Mouse (Mus musculus): ENCODE measurements around the gene Hsdl1.

Hsdl1 gene

GRCm38 (mm10) chr8:119574437-119575365, at the start of gene Hsdl1, which contains the start of gene Dnaaf1:
Hsdl1 (minus strand) TSS chr8:119575183.
Dnaaf1 (plus strand) TSS chr8:119575235.
- DNase-seq (ENCODE audit: low read depth, low spot score), result peak; percentile 94

DNA sequence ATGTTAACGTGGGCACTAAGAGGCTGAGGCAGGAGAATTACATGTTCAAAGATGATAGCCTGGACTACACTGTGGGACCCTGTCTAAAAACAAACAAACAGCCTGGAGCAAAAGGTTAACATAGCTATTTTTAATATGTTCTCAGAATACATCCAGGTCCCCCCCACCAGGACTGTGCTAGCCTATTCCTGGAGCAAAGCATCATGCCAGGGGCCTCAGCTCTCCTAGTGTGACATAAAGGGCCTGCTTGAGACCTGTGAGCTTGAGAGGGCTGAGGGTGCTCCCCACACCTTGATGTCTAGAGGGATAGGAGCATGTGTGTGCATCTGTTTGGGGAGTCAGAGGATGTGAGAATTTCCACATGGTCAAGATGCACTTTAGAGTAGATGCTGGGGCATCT, 48.8 kb upstream of the Hsdl1 start:
- no peak for DNase-seq (ENCODE audit: low read depth, low spot score)

GRCm38 (mm10) chr8:119623061-119623460, 48.1 kb upstream of the Hsdl1 start:
- no peak for DNase-seq (ENCODE audit: low read depth, low spot score)

DNA sequence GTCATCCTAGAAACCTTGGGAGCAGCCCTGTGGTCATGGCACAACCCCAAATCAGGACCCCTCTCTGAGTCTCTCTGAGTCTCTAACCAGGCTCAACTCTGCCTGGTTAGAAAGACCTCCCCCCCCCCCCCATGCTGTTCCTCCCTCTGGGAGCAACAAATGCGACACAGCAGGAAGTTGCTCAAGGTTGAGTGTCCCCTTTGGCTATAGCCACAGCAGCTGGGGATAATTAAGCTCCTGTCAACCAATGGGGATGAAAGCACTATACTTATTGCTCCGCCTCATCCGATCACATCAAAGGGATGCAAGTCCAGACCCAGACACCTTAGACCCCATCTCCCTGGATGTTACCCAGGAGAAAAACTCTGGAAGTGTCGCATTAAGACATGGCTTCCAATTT, 47.6 kb upstream of the Hsdl1 start:
- no peak for DNase-seq (ENCODE audit: low read depth, low spot score)

DNA sequence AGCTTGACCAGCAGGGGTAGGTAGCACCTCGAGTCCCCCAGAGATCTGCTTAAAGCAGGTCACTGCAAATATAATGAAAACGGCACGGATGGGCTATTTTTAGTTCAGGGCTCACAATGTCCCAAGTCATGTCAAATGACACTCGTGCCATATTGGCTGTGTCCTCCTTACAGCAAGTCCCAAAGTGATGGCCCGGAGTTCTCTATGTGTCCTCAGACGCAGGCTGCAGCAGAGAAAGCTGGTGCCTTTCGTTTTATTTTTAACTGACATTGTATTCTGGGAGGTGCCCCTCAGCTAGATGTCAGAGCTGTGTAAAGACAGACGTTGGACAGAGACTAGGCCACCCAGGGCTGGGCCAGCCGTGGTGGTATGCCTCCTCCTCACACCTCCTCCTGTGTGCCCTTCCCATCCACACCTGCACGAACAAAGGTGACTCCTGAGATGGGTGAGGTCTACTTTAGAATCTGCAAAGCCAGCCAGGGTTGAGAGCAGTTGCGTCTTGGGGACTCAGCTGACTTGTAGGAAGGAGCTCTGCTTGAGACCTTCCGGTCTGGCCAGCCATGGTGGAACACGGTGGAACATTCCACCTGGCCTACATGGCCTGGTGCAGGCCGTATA, 46.0 kb upstream of the Hsdl1 start:
- no peak for DNase-seq (ENCODE audit: low read depth, low spot score)

DNA sequence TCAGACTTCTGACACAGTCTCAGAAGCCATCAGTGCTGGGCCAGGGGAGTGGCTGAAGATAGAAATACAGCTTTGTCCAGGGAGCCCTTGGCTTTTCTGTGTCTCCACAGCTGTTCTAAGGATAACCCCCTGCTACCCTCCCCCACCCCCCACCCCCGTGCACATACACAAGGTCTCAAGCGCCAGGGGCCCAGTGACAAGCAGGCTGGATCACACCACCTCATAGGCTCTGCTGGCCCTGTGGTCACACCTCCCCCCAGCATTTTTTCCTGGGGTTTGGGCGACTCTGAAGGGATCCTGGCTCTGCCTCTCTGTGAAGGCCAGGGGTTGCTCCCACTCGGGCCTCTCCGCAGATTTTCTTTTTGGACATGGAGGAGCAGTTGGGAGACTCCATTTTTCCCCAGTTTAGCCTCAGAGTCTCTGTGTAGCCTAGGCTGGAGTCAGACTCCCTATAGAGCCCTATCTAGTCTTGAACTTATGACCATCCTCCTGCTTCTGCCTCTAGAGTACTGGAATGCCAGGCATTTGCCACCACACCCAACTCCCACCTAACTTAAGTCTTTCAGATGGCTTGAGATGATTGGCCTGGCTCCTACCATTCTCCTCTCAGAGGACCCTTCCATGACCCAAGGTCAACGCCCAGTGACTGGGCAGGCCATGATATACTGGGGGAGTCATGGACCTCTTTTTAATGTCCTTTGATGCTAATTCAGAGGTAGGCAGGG, 45.3 kb upstream of the Hsdl1 start:
- DNase-seq (ENCODE audit: low read depth, low spot score), result no peak

DNA sequence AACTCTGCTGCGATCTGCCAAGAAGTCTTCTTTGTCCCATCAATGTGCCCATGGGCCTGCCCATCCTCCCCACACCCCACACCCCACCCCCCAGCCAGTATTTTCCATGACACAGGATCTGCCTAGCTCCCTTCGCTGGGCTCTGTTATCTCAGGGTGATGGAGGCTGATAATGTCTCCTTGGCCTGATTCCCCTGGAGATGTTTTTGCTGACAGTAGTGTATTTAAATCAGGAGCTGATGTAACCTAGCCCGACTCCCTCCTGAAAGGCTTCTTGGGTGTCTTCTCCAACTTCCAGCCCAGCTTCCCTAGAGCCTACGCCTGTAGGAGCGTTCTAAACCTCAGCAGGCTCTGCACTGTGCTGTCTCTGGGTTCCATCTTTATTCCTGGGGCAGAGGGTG, 43.9 kb upstream of the Hsdl1 start:
- no peak for DNase-seq (ENCODE audit: low read depth, low spot score)

DNA sequence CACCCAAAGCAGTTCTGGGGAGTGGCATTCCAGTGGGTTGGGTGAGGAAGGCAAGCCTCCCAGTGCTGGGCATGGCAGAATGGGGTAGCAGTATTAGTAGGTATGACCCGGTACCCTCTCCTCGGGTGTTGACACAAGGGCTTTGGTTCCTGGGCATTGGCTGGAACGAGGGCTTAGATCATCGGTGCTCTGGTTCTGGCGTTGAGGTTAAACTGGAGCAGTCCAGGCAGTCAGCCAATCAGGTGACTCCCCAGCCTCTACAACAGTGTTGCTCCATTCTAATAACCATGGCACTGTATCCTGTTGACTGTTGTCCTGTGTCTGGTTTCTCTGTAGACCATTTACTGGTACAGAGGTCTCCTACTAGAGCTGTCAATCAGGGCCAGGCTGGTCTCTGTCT, 42.6 kb upstream of the Hsdl1 start:
- no peak for DNase-seq (ENCODE audit: low read depth, low spot score)

- no peak for DNase-seq (ENCODE audit: low read depth, low spot score)
Observed at GRCm38 (mm10) chr8:119616811-119617210, 41.8 kb upstream of the Hsdl1 start.

- DNase-seq (ENCODE audit: low read depth, low spot score), result no peak
Observed at GRCm38 (mm10) chr8:119616358-119616757, 41.4 kb upstream of the Hsdl1 start.

GRCm38 (mm10) chr8:119615096-119615495, 40.1 kb upstream of the Hsdl1 start:
- no peak for DNase-seq (ENCODE audit: low read depth, low spot score)

DNA sequence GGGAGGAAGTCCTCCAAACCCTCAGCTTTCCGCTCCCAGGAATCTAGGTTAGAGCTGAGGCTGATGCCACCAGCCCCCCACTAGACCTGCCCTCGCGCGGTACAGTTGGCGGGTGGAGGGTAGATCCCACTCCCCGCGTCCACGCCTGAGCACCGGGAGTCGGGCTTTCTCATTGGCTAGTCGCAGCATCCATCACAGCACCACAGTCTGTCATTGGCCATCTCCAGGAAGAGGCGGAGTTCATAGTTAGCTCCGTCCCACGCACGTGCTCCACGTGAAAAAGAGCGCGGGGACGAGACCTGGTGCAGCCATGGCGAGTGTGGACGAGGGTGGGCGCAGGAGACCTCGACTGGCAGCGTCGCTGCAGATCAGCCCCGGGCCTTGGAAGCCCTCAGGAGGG, 37.5 kb upstream of the Hsdl1 start, which contains the start of gene Adad2:
Adad2 (plus strand) TSS at position 277 of the 400 bp plus-strand sequence.
- DNase-seq (ENCODE audit: low read depth, low spot score), result no peak

DNA sequence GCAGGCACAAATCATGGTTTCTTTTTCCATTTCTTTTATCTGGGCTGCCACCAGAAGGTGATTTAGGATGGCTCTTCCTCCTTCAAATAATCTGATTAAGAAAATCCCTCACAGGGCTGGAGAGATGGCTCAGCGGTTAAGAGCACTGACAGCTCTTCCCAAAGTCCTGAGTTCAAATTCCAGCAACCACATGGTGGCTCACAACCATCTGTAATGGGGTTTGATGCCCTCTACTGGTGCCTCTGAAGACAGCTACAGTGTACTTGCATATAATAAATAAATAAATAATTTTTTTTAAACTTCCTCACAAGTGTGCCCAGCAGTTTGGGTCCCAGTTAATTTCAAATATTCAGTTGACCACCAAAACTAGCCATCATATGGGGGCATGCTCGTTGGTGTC, 31.2 kb upstream of the Hsdl1 start:
- DNase-seq (ENCODE audit: low read depth, low spot score), result no peak

GRCm38 (mm10) chr8:119604996-119605395, 30.0 kb upstream of the Hsdl1 start, which contains the start of gene Taf1c:
Taf1c (minus strand) TSS chr8:119605222.
- peak; percentile 94 for DNase-seq (ENCODE audit: low read depth, low spot score)

- no peak for DNase-seq (ENCODE audit: low read depth, low spot score)
Observed at GRCm38 (mm10) chr8:119604398-119604803, 29.4 kb upstream of the Hsdl1 start.

- DNase-seq (ENCODE audit: low read depth, low spot score), result no peak
Observed at GRCm38 (mm10) chr8:119603771-119604170, 28.8 kb upstream of the Hsdl1 start.

DNA sequence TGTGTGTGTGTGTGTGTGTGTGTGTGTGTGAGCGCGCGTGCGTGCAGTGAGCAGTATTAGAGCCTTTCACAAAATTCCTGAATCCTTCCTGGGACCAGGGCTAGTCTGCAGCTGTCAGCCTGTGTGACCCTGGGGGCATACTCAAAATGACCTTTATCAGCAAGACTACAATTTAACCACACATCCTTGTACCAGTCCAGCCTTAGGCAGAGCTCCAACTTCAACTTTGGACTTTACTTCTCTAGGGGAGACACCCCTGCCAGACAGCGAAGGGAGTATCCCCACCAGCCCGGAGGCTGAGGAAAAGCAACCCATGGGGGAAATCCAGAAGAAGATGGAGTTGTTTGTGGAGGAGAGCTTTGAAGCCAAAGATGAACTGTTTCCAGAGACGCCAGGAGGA, 16.5 kb upstream of the Hsdl1 start:
- DNase-seq (ENCODE audit: low read depth, low spot score), result no peak

DNA sequence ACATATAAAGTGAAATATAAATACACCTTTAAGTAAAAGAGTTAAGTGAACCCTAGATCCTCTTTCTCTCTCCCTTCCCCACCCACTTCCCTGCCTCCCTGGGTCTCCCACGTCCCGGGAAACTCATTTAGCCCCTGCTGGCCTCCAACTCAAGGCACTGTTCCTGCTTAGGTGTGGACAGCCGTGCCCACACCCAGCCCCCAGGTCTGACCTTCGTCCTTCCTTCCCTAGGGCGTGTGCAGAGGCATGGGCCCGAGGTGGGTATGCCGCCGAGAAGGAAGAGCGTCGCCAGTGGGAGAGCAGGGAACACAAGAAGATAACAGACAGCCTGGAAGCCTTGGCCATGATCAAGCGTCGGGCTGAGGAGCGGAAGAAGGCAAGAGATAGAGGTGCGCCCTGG, 15.4 kb upstream of the Hsdl1 start:
- DNase-seq (ENCODE audit: low read depth, low spot score), result no peak

DNA sequence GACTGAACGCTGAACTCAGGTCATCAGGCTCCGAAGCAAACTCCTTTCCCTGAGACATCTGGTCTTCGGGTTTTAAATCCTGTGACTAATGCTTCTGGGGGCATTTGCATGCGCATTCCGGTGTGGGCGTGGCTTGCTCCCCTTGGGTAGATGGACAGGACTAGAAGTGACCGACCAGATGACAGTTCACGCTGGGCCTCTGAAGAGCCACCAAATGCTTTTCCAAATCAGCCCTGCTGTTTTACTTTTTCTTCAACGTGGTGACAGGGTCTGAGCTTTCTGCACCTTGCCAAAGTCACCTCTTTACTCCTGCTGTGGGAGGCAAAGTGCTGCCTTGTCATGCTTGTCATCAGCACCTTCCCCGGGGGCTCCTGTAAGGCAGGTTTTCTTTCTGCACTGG, 13.9 kb upstream of the Hsdl1 start:
- DNase-seq (ENCODE audit: low read depth, low spot score), result peak; percentile 57

DNA sequence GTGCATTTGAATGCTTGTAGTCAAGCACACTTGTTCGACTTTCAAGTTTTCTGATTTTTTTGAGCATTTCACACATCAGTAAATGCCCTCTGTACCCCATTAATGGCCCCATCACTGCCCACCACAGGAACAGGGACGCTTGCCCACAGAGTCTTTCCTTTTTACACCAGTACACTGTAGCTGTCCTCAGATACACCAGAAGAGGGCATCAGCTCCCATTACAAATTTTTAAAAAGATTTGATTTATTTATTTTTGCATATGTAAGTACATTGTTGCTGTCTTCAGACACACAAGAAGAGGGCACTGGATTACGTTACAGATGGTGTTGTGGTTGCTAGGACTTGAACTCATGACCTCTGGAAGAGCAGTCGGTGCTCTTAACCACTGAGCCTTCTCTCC, 13.3 kb upstream of the Hsdl1 start:
- no peak for DNase-seq (ENCODE audit: low read depth, low spot score)

GRCm38 (mm10) chr8:119585901-119586300, 10.9 kb upstream of the Hsdl1 start:
- no peak for DNase-seq (ENCODE audit: low read depth, low spot score)
